8 mouse cellular contexts compared by ENCODE assay signal in genomic region chr11:22512038-22513001, GRCm38 (mm10). TPM values are rescaled to one million over a fixed set of nuclear protein-coding genes. Genes with fewer than 3 reads are reported as not detected.
DNase-seq lines count a peak whose midpoint lies in the region; ATAC-seq and TF ChIP-seq lines count a peak whose summit lies in the region.

TSS of gene Tmem17 (plus strand) at chr11:22512088.

- intact Hi-C loops in heart, postnatal 10 days (cut with DNase I) = loop anchor here (2.0 to 10.0 kb wide), 3 partner anchors 104 to 472 kb away; partner anchors contain the start of genes Commd1 and Gm28048

- 0 out of 2 replicates have a peak, but pooled peaks have one; percentile 43 for TF ChIP-seq EP300 in CH12.LX (IDR thresholded peaks at IDR 0.05; ENCODE audit: low read length)
- TF ChIP-seq EP300 in stomach, postnatal 0 days (optimal IDR thresholded peaks at IDR 0.05) = peak; percentile 72

- peak within 1 kb of the TSS; percentile 4; the same call in 1 of the 2 replicates for H3K4me2 ChIP-seq in CH12.LX (ENCODE audit: insufficient read depth, low read depth, poor library complexity, severe bottlenecking)
- peak within 1 kb of the TSS; percentile 70 for H3K4me2 ChIP-seq in forebrain, embryonic 14.5 days (ENCODE audit: low read length)
- peak within 1 kb of the TSS; percentile 77 for H3K4me2 ChIP-seq in liver, embryonic 16.5 days (ENCODE audit: low read depth, low read length)
- H3K4me2 ChIP-seq in neural tube, embryonic 12.5 days (replicated peaks) = peak within 1 kb of the TSS; percentile 71
- H3K4me2 ChIP-seq in stomach, postnatal 0 days (replicated peaks; ENCODE audit: low read depth) = peak within 1 kb of the TSS; percentile 79

- TF ChIP-seq POLR2A in CH12.LX (IDR thresholded peaks at IDR 0.05; ENCODE audit: low read depth, low read length) = peak; percentile 72

- H3K4me3 ChIP-seq in CH12.LX (replicated peaks in 1 of 3; ENCODE audit: low read depth in 2 of 3, low read length in 2 of 3, poor library complexity in 1 of 3) = peak within 1 kb of the TSS; percentile 53 to 77 (median 71)
- H3K4me3 ChIP-seq in forebrain, embryonic 14.5 days (ENCODE audit: low read depth, low read length) = peak within 1 kb of the TSS; percentile 73
- peak within 1 kb of the TSS; percentile 75 for H3K4me3 ChIP-seq in liver, embryonic 16.5 days (ENCODE audit: low read depth, low read length)
- peak within 1 kb of the TSS; percentile 72 for H3K4me3 ChIP-seq in neural tube, embryonic 12.5 days
- H3K4me3 ChIP-seq in stomach, postnatal 0 days (ENCODE audit: low read depth, low read length) = peak within 1 kb of the TSS; percentile 79

- TF ChIP-seq RAD21 in CH12.LX (IDR thresholded peaks at IDR 0.05; ENCODE audit: low read depth, low read length) = no peak

- DNase-seq in CH12.LX (ENCODE audit: extremely low read depth) = peak; percentile 85
- DNase-seq in c-Kit-positive CD71-positive TER-119-positive erythroid progenitor cells, embryonic 14.5 days (ENCODE audit: low spot score) = peak; percentile 55
- peak; percentile 76 for DNase-seq in forebrain, embryonic 14.5 days (ENCODE audit: low spot score)
- peak; percentile 93 for DNase-seq in heart, postnatal 10 days
- DNase-seq in large intestine, adult 2 months (ENCODE audit: low read depth, low spot score) = peak; percentile 68
- peak; percentile 90 for DNase-seq in stomach, postnatal 0 days (ENCODE audit: low spot score)

- H3K36me3 ChIP-seq in CH12.LX (replicated peaks in 1 of 2; ENCODE audit: control insufficient read depth in 1 of 2, insufficient read depth in 1 of 2, low read length in 1 of 2) = no peaks in the 10 kb centered on the region
- H3K36me3 ChIP-seq in forebrain, embryonic 14.5 days (ENCODE audit: control insufficient read depth, insufficient read depth, low read length) = no peaks in the 10 kb centered on the region
- no peaks in the 10 kb centered on the region for H3K36me3 ChIP-seq in liver, embryonic 16.5 days (ENCODE audit: control insufficient read depth, insufficient read depth)
- no peaks in the 10 kb centered on the region for H3K36me3 ChIP-seq in neural tube, embryonic 12.5 days
- no peaks in the 10 kb centered on the region for H3K36me3 ChIP-seq in stomach, postnatal 0 days (ENCODE audit: control insufficient read depth, insufficient read depth, low read length)

- H3K27ac ChIP-seq in CH12.LX (ENCODE audit: insufficient read depth, low read depth) = peak within 1 kb of the TSS; percentile 17; the same call in 1 of the 2 replicates
- peak within 1 kb of the TSS; percentile 94 for H3K27ac ChIP-seq in forebrain, embryonic 14.5 days (ENCODE audit: low read depth, low read length)
- peak within 1 kb of the TSS; percentile 75 for H3K27ac ChIP-seq in liver, embryonic 16.5 days (ENCODE audit: low read length)
- peak within 1 kb of the TSS; percentile 82 for H3K27ac ChIP-seq in neural tube, embryonic 12.5 days
- peak within 1 kb of the TSS; percentile 97 for H3K27ac ChIP-seq in stomach, postnatal 0 days (replicated peaks)

- H3K9me3 ChIP-seq in CH12.LX (replicated peaks; ENCODE audit: low read length) = peaks cover 4% of the 10 kb centered on the region
- no peaks in the 10 kb centered on the region for H3K9me3 ChIP-seq in forebrain, embryonic 14.5 days (replicated peaks; ENCODE audit: control insufficient read depth, low read length)
- no peaks in the 10 kb centered on the region for H3K9me3 ChIP-seq in liver, embryonic 16.5 days (replicated peaks; ENCODE audit: control insufficient read depth, low read length)
- H3K9me3 ChIP-seq in neural tube, embryonic 12.5 days = 0 out of 2 replicates have a peak, but pooled peaks cover 4% of the 10 kb centered on the region
- no peaks in the 10 kb centered on the region for H3K9me3 ChIP-seq in stomach, postnatal 0 days (ENCODE audit: control insufficient read depth, low read length)

- no peaks in the 10 kb centered on the region for H3K79me2 ChIP-seq in CH12.LX (replicated peaks; ENCODE audit: control insufficient read depth, extremely low read depth, insufficient read depth, poor library complexity, severe bottlenecking)

- dilution Hi-C loops in CH12.LX (cut with MboI; ENCODE audit: extremely low pct_ligation_motif_present, extremely low pct_unique_long_range_greater_than_20kb, low sequenced_read_pairs) = no loop called here

- in situ Hi-C loops in CH12.LX (cut with MboI; ENCODE audit: low pct_ligation_motif_present, low pct_unique_long_range_greater_than_20kb, low sequenced_read_pairs) = no loop called here

- TF ChIP-seq CTCF in CH12.LX (conservative IDR thresholded peaks at IDR 0.05 in 1 of 2, IDR thresholded peaks at IDR 0.05 in 1 of 2; ENCODE audit: low read depth in 2 of 2, low read length in 2 of 2) = no peak
- TF ChIP-seq CTCF in stomach, postnatal 0 days (IDR thresholded peaks at IDR 0.05; ENCODE audit: low read depth) = peak; percentile 34

- WGBS in forebrain, embryonic 14.5 days = under 1% methylated on average over 73 of the region's 73 CpGs
- WGBS in large intestine, adult 2 months = under 1% methylated on average over 73 of the region's 73 CpGs
- WGBS in liver, embryonic 16.5 days (ENCODE audit: insufficient replicate concordance) = under 1% methylated on average over 66 of the region's 73 CpGs
- under 1% methylated on average over 73 of the region's 73 CpGs for WGBS in neural tube, embryonic 12.5 days
- under 1% methylated on average over 73 of the region's 73 CpGs for WGBS in stomach, postnatal 0 days

- H3K4me1 ChIP-seq in CH12.LX (ENCODE audit: control insufficient read depth in 1 of 2, insufficient read depth in 2 of 2) = peaks cover 0 to 5% of the 10 kb centered on the region in 2 experiments; a peak in 2 of 4 replicates
- no peaks in the 10 kb centered on the region for H3K4me1 ChIP-seq in forebrain, embryonic 14.5 days (ENCODE audit: control insufficient read depth, insufficient read depth, low read length)
- no peaks in the 10 kb centered on the region; the same call in 1 of the 2 replicates for H3K4me1 ChIP-seq in liver, embryonic 16.5 days (ENCODE audit: control insufficient read depth, low read depth, low read length)
- H3K4me1 ChIP-seq in neural tube, embryonic 12.5 days = no peaks in the 10 kb centered on the region
- no peaks in the 10 kb centered on the region for H3K4me1 ChIP-seq in stomach, postnatal 0 days (replicated peaks; ENCODE audit: control insufficient read depth, insufficient read depth)

- ATAC-seq in forebrain, embryonic 14.5 days = peak; percentile 93
- peak; percentile 95 for ATAC-seq in liver, embryonic 16.5 days (ENCODE audit: low read depth)
- ATAC-seq in neural tube, embryonic 12.5 days (ENCODE audit: low FRiP score, low read depth) = peak; percentile 95
- ATAC-seq in stomach, postnatal 0 days (ENCODE audit: low FRiP score, low TSS enrichment) = peak; percentile 97

- H3K27me3 ChIP-seq in CH12.LX (replicated peaks) = no peaks in the 10 kb centered on the region
- H3K27me3 ChIP-seq in forebrain, embryonic 14.5 days (replicated peaks; ENCODE audit: control insufficient read depth, insufficient read depth, low read length) = no peaks in the 10 kb centered on the region
- H3K27me3 ChIP-seq in liver, embryonic 16.5 days (ENCODE audit: control insufficient read depth, insufficient read depth, low read depth, low read length) = no peaks in the 10 kb centered on the region
- no peaks in the 10 kb centered on the region for H3K27me3 ChIP-seq in neural tube, embryonic 12.5 days (replicated peaks)
- no peaks in the 10 kb centered on the region for H3K27me3 ChIP-seq in stomach, postnatal 0 days (ENCODE audit: control insufficient read depth, insufficient read depth, low read length)

- peak within 1 kb of the TSS; percentile 56 for H3K9ac ChIP-seq in CH12.LX (ENCODE audit: insufficient read depth, low read depth)
- peak within 1 kb of the TSS; percentile 98 for H3K9ac ChIP-seq in forebrain, embryonic 14.5 days (ENCODE audit: low read length)
- peak within 1 kb of the TSS; percentile 80 for H3K9ac ChIP-seq in liver, embryonic 16.5 days (ENCODE audit: low read depth, low read length)
- H3K9ac ChIP-seq in neural tube, embryonic 12.5 days = peak within 1 kb of the TSS; percentile 88
- peak within 1 kb of the TSS; percentile 97 for H3K9ac ChIP-seq in stomach, postnatal 0 days (ENCODE audit: low read length)

TF ChIP-seq in CH12.LX, 34 proteins besides CTCF, POLR2A, EP300 and RAD21 (continues in another document):
- TF ChIP-seq ZKSCAN1 (IDR thresholded peaks at IDR 0.05; ENCODE audit: borderline replicate concordance, low read depth, low read length) = no peak
- TF ChIP-seq ELF1 (IDR thresholded peaks at IDR 0.05; ENCODE audit: low read depth, low read length) = peak; percentile 15; the same call in 1 of the 2 replicates
- TF ChIP-seq IRF4 (IDR thresholded peaks at IDR 0.05; ENCODE audit: low read depth, low read length) = peak; percentile 44
- peak; percentile 80 for TF ChIP-seq UBTF (IDR thresholded peaks at IDR 0.05; ENCODE audit: low read depth, low read length)
- TF ChIP-seq MYC (IDR thresholded peaks at IDR 0.05; ENCODE audit: low read depth, low read length) = peak; percentile 43; the same call in 1 of the 2 replicates
- TF ChIP-seq USF1 (IDR thresholded peaks at IDR 0.05; ENCODE audit: low read depth, low read length) = no peak
- TF ChIP-seq PAX5 (IDR thresholded peaks at IDR 0.05; ENCODE audit: low read length) = no peak
- no peak for TF ChIP-seq CHD1 (IDR thresholded peaks at IDR 0.05; ENCODE audit: low read depth, low read length)
- TF ChIP-seq MXI1 (IDR thresholded peaks at IDR 0.05; ENCODE audit: low read depth, low read length) = peak; percentile 92
- TF ChIP-seq TBP (conservative IDR thresholded peaks at IDR 0.05; ENCODE audit: low read depth, low read length) = no peak
- TF ChIP-seq USF2 (conservative IDR thresholded peaks at IDR 0.05; ENCODE audit: low read depth, low read length) = no peak
- TF ChIP-seq MAX (IDR thresholded peaks at IDR 0.05; ENCODE audit: low read length) = peak; percentile 78
- 0 out of 2 replicates have a peak, but pooled peaks have one; percentile 56 for TF ChIP-seq ZMIZ1 (IDR thresholded peaks at IDR 0.05; ENCODE audit: low read depth, low read length)
- peak; percentile 88 for TF ChIP-seq HCFC1 (IDR thresholded peaks at IDR 0.05; ENCODE audit: low read depth, low read length)
- peak; percentile 75 for TF ChIP-seq NRF1 (IDR thresholded peaks at IDR 0.05; ENCODE audit: low read depth, low read length)
- TF ChIP-seq TCF12 (IDR thresholded peaks at IDR 0.05; ENCODE audit: low read depth, low read length) = no peak; the same call in 1 of the 2 replicates

RNA-seq across cellular contexts. Expression of gene Tmem17, which starts in this region (rescaled TPM):
- total RNA-seq in CH12.LX (2012; rRNA removed) (3.8 and 4.2 TPM in 2 replicates), CH12.LX (2014; rRNA removed) (15.6 and 17.2 TPM in 2 replicates)
- 7.4 TPM in 2 replicates for polyA plus RNA-seq in CH12.LX (2012; ENCODE audit: insufficient read length, low read depth)
- 18.5 and 20.0 TPM in 2 replicates for polyA plus RNA-seq in forebrain, embryonic 14.5 days (2014; fragmentation: Nextera tagmentation; extraction: Ambion mirVana)
- total RNA-seq in heart, postnatal 10 days (2021) = 1 to 10 TPM; 2.1 to 3.7 TPM
- polyA plus RNA-seq in large intestine, adult 2 months (2012; rRNA removed) = 1.3 and 1.6 TPM in 2 replicates
- polyA plus RNA-seq in liver, embryonic 16.5 days (2015; fragmentation: Nextera tagmentation; extraction: Ambion mirVana) = 1.3 TPM in 2 replicates
- 16.1 and 17.5 TPM in 2 replicates for polyA plus RNA-seq in neural tube, embryonic 12.5 days (2016; fragmentation: Nextera tagmentation; extraction: Ambion mirVana)
- 7.9 and 9.5 TPM in 2 replicates for polyA plus RNA-seq in stomach, postnatal 0 days (2015; fragmentation: Nextera tagmentation; extraction: Ambion mirVana)

Comparison
In these comparisons a context has a peak if more than half of its experiments do, and no peak if none do; other contexts are left out.
1. Peak in every context shown above with its lines: DNase-seq, ATAC-seq, H3K4me3 ChIP-seq and H3K27ac ChIP-seq.
2. H3K27ac ChIP-seq: peak in every context shown above with its lines; median percentile 97 in stomach, postnatal 0 days; 94 in forebrain, embryonic 14.5 days; 82 in neural tube, embryonic 12.5 days; 75 in liver, embryonic 16.5 days; 17 in CH12.LX.
3. H3K4me2 ChIP-seq: peak in every context shown above with its lines; median percentile 79 in stomach, postnatal 0 days; 77 in liver, embryonic 16.5 days; 71 in neural tube, embryonic 12.5 days; 70 in forebrain, embryonic 14.5 days; 4 in CH12.LX.